Mouse (Mus musculus) fat pad, adult 2 months (tissue): ENCODE measurements around the gene Tatdn3.
A peak's percentile ranks its signal among the peaks of the same experiment; 100 is the strongest.
"Not testable (repeated sequence)": the region's sequence is repeated elsewhere in the genome, so short reads cannot be mapped to it uniquely, and the experiment has no call there.

Experiments used
- DNase-seq: peaks from one replicate; pipeline ENCODE4 v3.0.0-alpha.2; 2011; ENCODE audit warnings: low read depth, low spot score; ENCODE audit errors: extremely low read depth

Tatdn3 gene

DNA sequence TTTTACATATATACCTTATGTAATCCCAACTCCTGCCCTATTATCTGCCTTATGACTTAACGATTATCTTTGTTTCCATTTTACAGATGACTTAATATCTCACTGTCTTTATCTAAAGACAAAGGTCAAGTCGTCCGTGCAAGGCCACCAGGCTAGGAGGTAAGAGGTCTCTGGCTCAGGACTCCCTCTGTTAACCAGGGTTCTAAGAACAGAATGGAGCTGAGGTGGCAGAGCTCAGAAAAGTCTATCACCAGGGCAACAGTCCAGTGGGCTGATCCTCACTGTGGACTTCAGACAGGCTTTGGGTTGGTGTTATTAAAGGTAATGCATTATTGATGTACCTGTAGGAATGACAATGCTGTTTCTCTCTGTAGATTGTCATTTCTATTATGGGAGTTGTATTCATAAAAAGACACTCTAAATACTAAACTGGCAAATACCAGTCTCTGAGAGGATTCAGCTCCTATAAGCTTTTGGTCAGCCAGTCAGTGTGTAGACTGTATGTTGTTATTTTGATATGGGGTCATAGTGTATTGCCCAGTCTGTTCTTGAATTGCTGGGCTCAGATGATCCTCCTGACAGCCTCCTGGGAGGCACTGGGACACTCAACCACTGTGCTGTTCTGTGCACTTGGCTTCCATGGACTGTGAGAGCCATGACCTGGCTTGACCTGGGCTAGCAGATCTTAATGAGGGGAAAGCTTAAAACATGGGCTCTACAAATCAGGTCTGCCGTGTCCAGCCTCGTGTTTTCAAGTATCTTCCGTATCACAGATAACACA lies 26.0 kb downstream of the Tatdn3 start, which contains the start of gene Spata45:
TSS of gene Spata45 (plus strand) at position 86 of the 781 bp plus-strand sequence.
- no peak for DNase-seq

DNA sequence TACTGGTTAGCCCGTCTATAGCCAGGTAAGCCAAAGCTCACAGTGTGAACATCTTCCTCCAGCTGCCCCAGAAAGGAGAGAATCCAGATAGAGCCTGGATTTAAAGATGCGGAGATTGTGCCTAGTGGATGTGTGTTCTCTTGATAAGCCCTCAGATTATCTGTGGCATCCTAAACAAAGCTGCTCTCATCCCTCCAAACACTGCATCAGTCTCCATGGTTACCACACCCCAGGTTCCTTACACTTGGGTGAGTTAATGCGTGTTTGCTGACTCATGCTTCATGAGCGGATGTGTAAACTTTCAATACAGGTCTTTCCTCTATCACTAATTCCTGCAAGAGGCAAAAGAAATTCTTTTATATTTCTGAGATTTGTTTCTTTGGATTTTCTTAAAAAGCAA lies 27.1 kb downstream of the Tatdn3 start:
- DNase-seq = no peak

DNA sequence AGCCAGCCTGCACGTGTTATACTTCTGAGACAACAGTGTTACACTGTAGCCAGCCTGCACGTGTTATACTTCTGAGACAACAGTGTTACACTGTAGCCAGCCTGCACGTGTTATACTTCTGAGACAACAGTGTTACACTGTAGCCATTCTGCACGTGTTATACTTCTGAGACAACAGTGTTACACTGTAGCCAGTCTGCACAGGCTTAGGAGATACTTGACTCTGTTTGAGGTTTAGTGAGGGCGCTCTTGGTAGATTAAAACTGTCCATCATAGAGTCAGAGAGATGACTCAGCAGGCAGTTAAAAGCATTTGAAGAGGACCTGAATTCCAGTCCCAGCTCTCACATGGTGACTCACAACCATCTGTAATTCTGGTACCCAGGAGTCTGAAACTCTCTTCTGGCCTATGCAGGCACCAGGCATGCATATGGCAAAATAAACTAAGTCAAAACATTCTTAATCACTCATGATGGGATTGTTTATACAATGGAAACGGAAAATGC lies 31.8 kb downstream of the Tatdn3 start:
- DNase-seq = not testable (repeated sequence)

DNA sequence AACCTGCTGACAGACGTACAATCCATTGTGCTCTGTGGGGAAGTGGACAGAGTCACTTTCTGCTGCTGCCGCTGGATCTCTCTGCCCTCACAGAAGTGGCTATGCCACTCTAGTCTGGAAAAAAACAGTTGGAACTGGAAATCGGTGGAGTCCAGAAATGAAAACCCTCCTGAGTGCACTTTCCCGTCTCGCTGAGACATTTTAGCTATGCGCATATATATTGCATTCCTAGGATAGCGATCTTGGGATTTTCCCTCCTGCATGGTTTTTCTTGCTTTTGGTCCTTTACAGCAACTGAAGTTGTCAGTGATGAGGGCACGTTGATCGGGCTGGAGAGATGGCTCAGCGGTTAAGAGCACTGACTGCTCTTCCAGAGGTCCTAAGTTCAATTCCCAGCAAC lies 32.5 kb downstream of the Tatdn3 start:
- DNase-seq = no peak

GRCm38 (mm10) chr1:191026021-191026713 lies 36.6 kb downstream of the Tatdn3 start, which contains the start of gene Flvcr1:
Gene Flvcr1, minus strand, starts transcription at chr1:191026158.
- DNase-seq = peak; percentile 93

DNA sequence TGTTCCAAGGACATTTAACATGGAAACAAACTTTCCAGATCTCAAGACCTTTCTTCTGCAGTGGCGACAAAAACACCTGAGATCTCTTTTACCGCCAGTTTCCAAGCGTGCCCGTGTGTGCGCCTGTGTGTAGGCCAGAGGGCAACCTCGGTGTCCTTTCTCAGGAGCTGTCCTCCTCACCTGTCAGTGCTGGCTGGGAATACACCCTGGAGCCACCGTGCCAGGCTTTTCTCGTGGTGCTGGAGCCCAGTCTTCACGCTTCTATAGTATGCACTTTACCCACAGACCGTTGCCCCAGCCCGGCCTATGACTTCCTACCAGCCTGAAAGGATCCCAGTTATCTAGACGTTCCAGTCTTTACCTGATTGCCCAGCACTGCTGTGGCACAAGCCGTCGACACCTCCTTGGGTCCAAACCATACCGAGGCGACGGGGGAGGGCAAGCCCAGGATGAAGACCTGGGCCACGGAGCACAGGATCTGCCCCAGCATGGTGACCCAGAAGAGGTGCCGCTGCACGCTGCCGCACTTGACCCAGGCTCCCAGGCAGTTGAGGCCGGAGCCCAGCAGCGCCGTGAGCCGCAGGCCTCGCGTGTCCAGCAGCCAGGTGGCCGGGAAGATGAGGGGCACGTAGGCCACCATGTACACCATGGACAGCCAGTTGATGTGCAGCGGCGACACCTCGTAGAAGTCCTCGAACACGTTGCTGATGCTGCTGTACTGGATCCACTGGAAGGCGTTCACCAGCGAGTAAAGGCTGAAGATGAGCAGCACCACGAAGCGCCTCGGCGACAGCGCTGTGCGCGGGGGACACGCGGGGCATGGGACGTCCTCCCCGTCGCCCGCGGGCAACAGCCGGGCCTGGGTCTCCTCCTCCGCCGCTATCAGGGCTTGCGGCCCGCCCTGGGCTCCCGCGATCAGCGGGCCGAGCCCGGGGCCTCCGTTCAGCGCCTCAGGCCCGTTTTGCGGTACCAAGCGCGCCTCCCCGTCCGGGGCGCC lies 37.4 kb downstream of the Tatdn3 start:
- DNase-seq = no peak

DNA sequence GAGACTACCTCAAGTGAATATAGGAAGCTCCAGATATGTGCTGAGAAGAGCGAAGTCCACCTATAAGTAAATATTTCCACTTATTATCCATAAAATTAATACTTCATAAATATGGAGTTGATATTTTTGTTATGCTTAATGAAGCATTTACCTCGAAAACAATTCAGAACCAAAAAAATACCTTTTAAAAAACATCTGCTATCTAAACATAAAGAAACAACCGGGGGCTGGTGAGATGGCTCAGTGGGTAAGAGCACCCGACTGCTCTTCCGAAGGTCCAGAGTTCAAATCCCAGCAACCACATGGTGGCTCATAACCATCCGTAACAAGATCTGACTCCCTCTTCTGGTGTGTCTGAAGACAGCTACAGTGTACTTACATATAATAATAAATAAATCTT lies 38.9 kb downstream of the Tatdn3 start:
- not testable (repeated sequence) for DNase-seq

DNA sequence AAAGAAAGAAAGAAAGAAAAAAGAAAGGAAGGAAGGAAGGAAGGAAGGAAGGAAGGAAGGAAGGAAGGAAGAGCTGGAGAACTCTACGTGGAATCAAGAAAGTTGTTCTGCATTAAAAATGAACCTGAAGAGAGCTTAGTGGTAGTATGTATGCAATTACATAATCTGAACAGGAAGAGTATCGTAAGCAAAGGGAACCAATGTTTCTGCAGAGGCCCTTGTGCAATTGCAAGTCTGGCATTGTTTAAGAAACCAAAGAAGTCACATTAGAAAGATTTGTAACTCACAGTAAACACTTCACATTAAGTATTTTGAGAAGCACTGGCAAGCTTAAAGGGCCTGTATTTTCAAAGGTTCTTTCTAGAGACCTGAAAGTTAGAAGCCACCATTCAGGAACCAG lies 39.6 kb downstream of the Tatdn3 start:
- no peak for DNase-seq

DNA sequence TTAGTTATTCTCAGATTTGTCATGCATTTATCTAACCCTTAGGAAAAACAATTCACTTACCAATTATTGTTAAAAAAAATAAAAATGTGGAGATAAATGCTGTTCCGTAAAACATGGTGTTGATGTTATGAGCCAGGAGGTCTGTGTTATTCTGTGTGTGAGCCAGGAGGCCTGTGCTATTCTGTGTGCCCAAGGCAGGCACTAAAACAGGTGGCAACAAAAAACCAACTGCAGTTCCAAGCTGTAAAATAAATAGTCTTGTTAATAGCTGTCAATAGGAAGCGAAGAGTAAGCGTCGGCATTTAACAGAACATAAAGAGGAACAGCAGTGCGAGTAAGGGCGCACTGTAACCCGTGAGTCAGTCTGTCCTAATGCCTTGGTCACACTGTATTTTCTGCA lies 41.7 kb downstream of the Tatdn3 start:
- no peak for DNase-seq

- no peak for DNase-seq
These were observed 42.4 kb downstream of the Tatdn3 start for GRCm38 (mm10) chr1:191020217-191020924.

DNA sequence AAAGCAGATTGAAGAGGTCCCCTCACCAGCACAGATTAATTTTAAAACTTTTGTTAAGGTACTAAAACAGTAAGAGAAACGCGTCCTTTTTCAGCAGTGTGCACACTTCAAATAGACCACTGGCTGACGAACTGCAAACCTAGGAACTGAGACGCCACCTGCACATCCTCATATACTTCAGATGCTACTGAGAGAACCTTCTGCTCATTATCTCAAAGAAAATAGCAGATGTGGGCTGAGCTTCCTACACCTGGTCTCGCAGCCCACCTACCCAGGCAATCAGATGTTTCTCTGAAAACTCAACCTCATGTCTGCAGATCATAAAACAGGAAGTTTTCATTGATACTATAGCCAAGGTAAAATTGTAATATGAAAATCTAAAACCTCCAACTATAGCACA lies 42.9 kb downstream of the Tatdn3 start:
- DNase-seq = no peak

DNA sequence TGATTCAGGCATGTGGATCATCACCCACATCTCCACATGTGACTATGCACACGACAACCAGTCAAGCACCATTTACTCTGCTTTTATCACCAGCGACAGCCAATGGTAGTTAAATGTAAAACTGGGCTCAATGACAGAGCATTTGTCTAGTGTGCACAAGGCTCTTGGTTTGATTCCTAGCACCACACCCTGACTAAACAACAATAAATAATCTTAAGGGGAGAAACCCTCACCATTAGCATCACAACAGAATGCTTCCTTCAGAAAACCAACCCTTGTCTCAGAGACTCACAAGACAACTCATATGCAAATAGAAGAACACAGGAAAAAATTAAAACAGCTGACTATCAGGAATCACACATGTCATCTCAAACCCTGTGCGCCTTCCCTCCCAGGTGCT lies 48.5 kb downstream of the Tatdn3 start:
- no peak for DNase-seq

DNA sequence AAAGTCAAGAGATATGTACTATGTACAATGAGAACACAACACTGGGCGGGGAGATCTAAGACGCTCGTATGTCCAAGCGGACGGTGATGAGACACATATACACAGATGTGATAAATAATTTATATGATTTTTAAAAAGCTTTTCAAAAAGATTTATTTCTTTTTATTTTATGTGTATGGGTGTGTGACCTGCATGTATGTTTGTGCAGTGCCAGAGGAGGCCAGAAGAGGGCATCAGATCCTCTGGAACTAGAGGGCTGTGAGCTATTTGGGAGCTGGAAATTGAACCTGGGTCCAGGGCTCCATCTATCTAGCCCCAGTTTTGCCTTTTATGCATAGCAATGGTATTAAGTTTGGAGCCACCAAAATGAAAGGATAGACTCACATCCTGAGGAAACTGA lies 54.0 kb downstream of the Tatdn3 start:
- no peak for DNase-seq

- no peak for DNase-seq
These were observed 60.5 kb downstream of the Tatdn3 start for GRCm38 (mm10) chr1:191002201-191002600.

- DNase-seq = no peak
These were observed 62.0 kb downstream of the Tatdn3 start for GRCm38 (mm10) chr1:191000686-191001085.

DNA sequence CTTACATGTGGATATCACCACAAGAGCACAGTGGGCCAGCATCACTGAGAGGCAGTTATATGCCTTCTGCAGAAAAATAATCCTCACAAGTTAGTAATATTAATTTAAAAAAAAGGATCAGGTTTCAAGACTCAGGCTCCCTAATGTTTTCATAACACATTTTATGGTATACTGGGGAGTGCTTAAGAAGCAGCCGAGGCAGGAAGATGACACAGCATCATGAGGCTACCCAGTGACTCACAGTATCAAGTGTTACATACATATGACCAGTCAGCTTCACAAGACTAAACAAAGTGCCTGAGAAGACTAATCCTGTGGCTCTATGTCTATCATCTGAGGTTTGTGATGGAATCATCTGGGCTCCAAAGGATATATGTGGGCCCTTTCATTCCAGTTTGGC lies 64.7 kb downstream of the Tatdn3 start:
- no peak for DNase-seq

DNA sequence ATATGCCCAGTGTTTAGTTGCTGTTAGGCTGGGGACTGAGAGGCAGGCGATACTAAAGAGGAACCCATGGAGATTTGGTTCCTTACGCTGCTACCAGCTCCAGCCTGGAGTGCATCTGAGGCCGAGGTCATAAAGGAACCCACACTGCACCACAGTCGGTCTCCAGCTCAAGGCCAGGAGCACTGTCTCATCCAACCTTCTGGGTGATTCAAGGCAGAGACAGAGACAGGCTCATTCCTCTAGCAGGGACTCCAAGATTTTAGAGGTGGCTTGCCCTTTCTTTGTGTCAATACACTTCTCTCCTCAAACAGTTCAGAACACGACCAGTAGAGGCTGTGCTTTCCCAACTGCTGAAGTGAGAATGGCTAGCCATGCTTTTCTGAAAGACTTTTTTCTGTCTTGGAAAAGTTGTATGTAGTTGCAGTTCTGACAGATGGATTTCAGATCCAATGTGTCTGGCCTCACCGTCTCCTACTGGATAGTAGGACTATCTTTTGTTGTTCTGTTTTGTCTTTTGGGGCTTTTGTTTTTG lies 66.3 kb downstream of the Tatdn3 start:
- no peak for DNase-seq
